Mouse (Mus musculus) midbrain, embryonic 11.5 days (tissue): ENCODE measurements at regions not wholly inside any gene's neighbourhood (a gene's known extent, or its start where the extent isn't known, plus 50 kb on each side); places are given as distances from the start of the nearest gene placed in this dataset.

Source experiments
- ATAC-seq: fragments of 200-750 bp; cut with Nextera tagmentation; 2 replicates; pipeline ENCODE4 v1.8.0; 2017; ENCODE audit warnings: moderate TSS enrichment, moderate library complexity; ENCODE audit not compliant: low FRiP score
- DNase-seq: peaks from one replicate; pipeline ENCODE4 v3.0.0; 2015; ENCODE audit warnings: low spot score; ENCODE audit errors: missing footprints
- H3K27ac ChIP-seq: fragments of 300-500 bp; sonication (generic); 2 replicates; pipeline ENCODE4 v1.5.1; 2014; ENCODE audit warnings: low read depth, low read length
- H3K27me3 ChIP-seq: fragments of 300-500 bp; sonication (generic); 2 replicates; pipeline ENCODE4 v1.6.1; 2014; ENCODE audit warnings: mild to moderate bottlenecking, low read length, moderate library complexity, mixed read lengths; ENCODE audit not compliant: control insufficient read depth, insufficient read depth
- H3K36me3 ChIP-seq: fragments of 300-500 bp; sonication (generic); 2 replicates; pipeline ENCODE4 v1.6.1; 2014; ENCODE audit warnings: mild to moderate bottlenecking, low read length, moderate library complexity, mixed read lengths; ENCODE audit not compliant: control insufficient read depth, insufficient read depth
- H3K4me1 ChIP-seq: fragments of 300-500 bp; sonication (generic); 2 replicates; pipeline ENCODE4 v1.6.1; 2014; ENCODE audit warnings: low read length; ENCODE audit not compliant: control insufficient read depth, insufficient read depth
- H3K4me2 ChIP-seq: fragments of 300-500 bp; sonication (generic); 2 replicates; pipeline ENCODE4 v1.6.1; 2014; ENCODE audit warnings: mild to moderate bottlenecking, moderate library complexity
- H3K4me3 ChIP-seq: fragments of 300-500 bp; sonication (generic); 2 replicates; pipeline ENCODE4 v1.5.1; 2014; ENCODE audit warnings: low read depth, low read length
- H3K9ac ChIP-seq: fragments of 300-500 bp; sonication (generic); 2 replicates; pipeline ENCODE4 v1.6.1; 2014; ENCODE audit warnings: low read length
- H3K9me3 ChIP-seq: fragments of 300-500 bp; sonication (generic); 2 replicates; pipeline ENCODE4 v1.6.1; 2016; ENCODE audit warnings: low read length; ENCODE audit not compliant: control insufficient read depth
- WGBS: fragments of 180-500 bp; shearing (Covaris S2); extraction: QIAGEN DNeasy Blood & Tissue Kit; methylation state at CpG from one replicate; pipeline ENCODE4 v1.1.7; 2014; 5-methylcytosine and 5-hydroxymethylcytosine counted together

- H3K4me2 ChIP-seq: no peak overlapping the region
- WGBS: 80% methylated on average over 3 of the region's 3 CpGs
- ATAC-seq (no peak), DNase-seq (no peak)
- H3K36me3 ChIP-seq: no peaks in the 10 kb centered on the region
- no peaks in the 10 kb centered on the region for H3K27me3 ChIP-seq
- H3K4me1 ChIP-seq: no peaks in the 10 kb centered on the region
- H3K9ac ChIP-seq: no peak overlapping the region
- no peaks in the 10 kb centered on the region for H3K9me3 ChIP-seq
- no peak overlapping the region for H3K4me3 ChIP-seq
- no peak overlapping the region for H3K27ac ChIP-seq
These were observed 109.9 kb downstream of the Sec23a start for GRCm38 (mm10) chr12:58901931-58902330.

- H3K36me3 ChIP-seq: no peaks in the 10 kb centered on the region
- no peak overlapping the region for H3K4me2 ChIP-seq
- whole genome bisulfite sequencing: 83% methylated on average over 2 of the region's 2 CpGs
- no peak overlapping the region for H3K27ac ChIP-seq
- no peak for DNase-seq
- H3K4me1 ChIP-seq: no peaks in the 10 kb centered on the region
- H3K9ac ChIP-seq: no peak overlapping the region
- H3K27me3 ChIP-seq: no peaks in the 10 kb centered on the region
- H3K9me3 ChIP-seq: no peaks in the 10 kb centered on the region
- no peak overlapping the region for H3K4me3 ChIP-seq
- ATAC-seq: no peak
These were observed 136.0 kb downstream of the Sec23a start for GRCm38 (mm10) chr12:58875808-58876207.

- Histone ChIP-seq H3K4me2 (no peak overlapping the region), H3K4me1 (no peaks in the 10 kb centered on the region), H3K36me3 (no peaks in the 10 kb centered on the region), H3K9me3 (no peaks in the 10 kb centered on the region), H3K9ac (no peak overlapping the region), H3K27me3 (no peaks in the 10 kb centered on the region), H3K4me3 (no peak overlapping the region), H3K27ac (no peak overlapping the region)
- no peak for DNase-seq
- ATAC-seq: no peak
These were observed 139.4 kb downstream of the Sec23a start for GRCm38 (mm10) chr12:58872465-58872864.

- no peaks in the 10 kb centered on the region for H3K4me1 ChIP-seq
- H3K36me3 ChIP-seq: no peaks in the 10 kb centered on the region
- ATAC-seq (no peak), DNase-seq (no peak)
- H3K4me3 ChIP-seq: no peak overlapping the region
- WGBS: 78% methylated on average over 2 of the region's 2 CpGs
- H3K4me2 ChIP-seq: no peak overlapping the region
- H3K9ac ChIP-seq: no peak overlapping the region
- H3K27ac ChIP-seq: no peak overlapping the region
- no peaks in the 10 kb centered on the region for H3K27me3 ChIP-seq
- H3K9me3 ChIP-seq: no peaks in the 10 kb centered on the region
These were observed 155.3 kb downstream of the Sec23a start for GRCm38 (mm10) chr12:58856498-58856897.

- no peak overlapping the region for H3K4me2 ChIP-seq
- H3K27ac ChIP-seq: no peak overlapping the region
- ATAC-seq (no peak), DNase-seq (no peak)
- no peaks in the 10 kb centered on the region for H3K27me3 ChIP-seq
- WGBS: 69% methylated on average over 6 of the region's 6 CpGs
- no peaks in the 10 kb centered on the region for H3K36me3 ChIP-seq
- H3K9ac ChIP-seq: no peak overlapping the region
- H3K9me3 ChIP-seq: no peaks in the 10 kb centered on the region
- no peaks in the 10 kb centered on the region for H3K4me1 ChIP-seq
- H3K4me3 ChIP-seq: no peak overlapping the region
These were observed 160.0 kb downstream of the Sec23a start for GRCm38 (mm10) chr12:58851677-58852385.

- Histone ChIP-seq H3K9me3 (no peaks in the 10 kb centered on the region), H3K36me3 (no peaks in the 10 kb centered on the region), H3K4me2 (no peak overlapping the region), H3K27me3 (no peaks in the 10 kb centered on the region), H3K4me3 (no peak overlapping the region), H3K27ac (no peak overlapping the region), H3K4me1 (no peaks in the 10 kb centered on the region), H3K9ac (no peak overlapping the region)
- ATAC-seq (no peak), DNase-seq (no peak)
- WGBS: 75% methylated on average over 1 of the region's 1 CpGs
These were observed 182.2 kb downstream of the Sec23a start for GRCm38 (mm10) chr12:58829656-58830055.

GRCm38 (mm10) chr12:58827864-58828263 is 184.0 kb downstream of the Sec23a start:
- H3K36me3 ChIP-seq: no peaks in the 10 kb centered on the region
- H3K4me3 ChIP-seq: no peak overlapping the region
- ATAC-seq: no peak
- H3K27ac ChIP-seq: no peak overlapping the region
- H3K9ac ChIP-seq: no peak overlapping the region
- H3K4me1 ChIP-seq: no peaks in the 10 kb centered on the region
- H3K27me3 ChIP-seq: no peaks in the 10 kb centered on the region
- H3K4me2 ChIP-seq: no peak overlapping the region
- DNase-seq: no peak
- H3K9me3 ChIP-seq: no peaks in the 10 kb centered on the region

GRCm38 (mm10) chr12:58825139-58825921 is 186.5 kb downstream of the Sec23a start:
- WGBS: 86% methylated on average over 7 of the region's 7 CpGs
- Histone ChIP-seq H3K27me3 (no peaks in the 10 kb centered on the region), H3K9me3 (no peaks in the 10 kb centered on the region), H3K9ac (no peak overlapping the region), H3K4me1 (no peaks in the 10 kb centered on the region), H3K4me3 (no peak overlapping the region), H3K27ac (no peak overlapping the region), H3K4me2 (no peak overlapping the region), H3K36me3 (no peaks in the 10 kb centered on the region)
- ATAC-seq: no peak
- no peak for DNase-seq

GRCm38 (mm10) chr12:58822971-58823370 is 188.8 kb downstream of the Sec23a start:
- ATAC-seq (no peak), DNase-seq (no peak)
- Histone ChIP-seq H3K36me3 (no peaks in the 10 kb centered on the region), H3K27ac (no peak overlapping the region), H3K4me2 (no peak overlapping the region), H3K9me3 (no peaks in the 10 kb centered on the region), H3K4me1 (no peaks in the 10 kb centered on the region), H3K4me3 (no peak overlapping the region), H3K9ac (no peak overlapping the region), H3K27me3 (no peaks in the 10 kb centered on the region)
- 75% methylated on average over 3 of the region's 3 CpGs for WGBS
